Mouse (Mus musculus): ENCODE measurements at regions not wholly inside any gene's neighbourhood (a gene's known extent, or its start where the extent isn't known, plus 50 kb on each side); places are given as distances from the start of the nearest gene placed in this dataset.

DNA sequence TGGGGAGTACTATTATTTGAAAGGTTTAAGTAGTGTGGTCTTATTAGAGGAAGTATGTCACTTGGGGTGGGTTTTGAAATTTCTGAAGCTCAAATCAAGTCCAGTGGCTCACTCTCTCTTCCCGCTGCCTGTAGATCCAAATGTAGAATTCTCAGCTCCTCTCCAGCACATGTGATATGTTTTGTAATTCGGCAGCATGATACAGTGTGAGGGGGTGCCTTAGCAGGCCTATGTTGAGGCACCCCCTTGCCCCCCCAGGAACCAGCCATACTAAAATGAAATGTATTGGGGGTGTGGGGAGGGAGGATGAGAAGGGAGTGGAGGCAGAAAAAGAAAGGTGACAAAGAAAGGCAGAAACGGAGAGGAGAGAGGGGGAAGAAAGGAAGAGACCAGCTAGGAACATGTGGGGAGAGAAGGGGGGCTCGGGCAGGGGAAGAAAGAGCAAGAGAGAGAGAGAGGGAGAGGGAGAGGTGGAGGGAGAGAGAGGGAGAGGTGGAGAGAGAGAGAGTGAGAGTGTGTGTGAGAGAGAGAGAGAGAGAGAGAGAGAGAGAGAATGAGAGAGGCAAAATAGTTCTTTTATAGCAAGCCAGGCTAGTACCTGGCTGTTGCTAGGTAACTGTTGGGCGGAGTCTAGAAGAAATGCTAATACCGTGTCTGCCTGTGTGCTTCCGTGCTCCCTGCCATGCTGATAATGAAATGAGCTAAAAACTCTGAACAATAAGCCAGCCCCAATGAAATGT lies 209.4 kb upstream of the Nabp1 start:
- ATAC-seq, result no peak
- Histone ChIP-seq H3K27ac (ENCODE audit: low read depth, low read length) (no peak overlapping the region), H3K4me1 (replicated peaks; ENCODE audit: control insufficient read depth, insufficient read depth, low read length) (no peaks in the 10 kb centered on the region), H3K4me3 (ENCODE audit: low read depth, low read length) (no peak overlapping the region), H3K9me3 (ENCODE audit: control insufficient read depth) (no peaks in the 10 kb centered on the region), H3K36me3 (ENCODE audit: control insufficient read depth, insufficient read depth) (no peaks in the 10 kb centered on the region), H3K4me2 (replicated peaks; ENCODE audit: low read depth) (no peak overlapping the region), H3K9ac (ENCODE audit: low read depth, low read length) (no peak overlapping the region), H3K27me3 (replicated peaks; ENCODE audit: control insufficient read depth, insufficient read depth, low read length) (no peaks in the 10 kb centered on the region)
- WGBS, result 38% methylated on average over 7 of the region's 7 CpGs
- no peak for TF ChIP-seq CTCF (IDR thresholded peaks at IDR 0.05; ENCODE audit: low read depth)

DNA sequence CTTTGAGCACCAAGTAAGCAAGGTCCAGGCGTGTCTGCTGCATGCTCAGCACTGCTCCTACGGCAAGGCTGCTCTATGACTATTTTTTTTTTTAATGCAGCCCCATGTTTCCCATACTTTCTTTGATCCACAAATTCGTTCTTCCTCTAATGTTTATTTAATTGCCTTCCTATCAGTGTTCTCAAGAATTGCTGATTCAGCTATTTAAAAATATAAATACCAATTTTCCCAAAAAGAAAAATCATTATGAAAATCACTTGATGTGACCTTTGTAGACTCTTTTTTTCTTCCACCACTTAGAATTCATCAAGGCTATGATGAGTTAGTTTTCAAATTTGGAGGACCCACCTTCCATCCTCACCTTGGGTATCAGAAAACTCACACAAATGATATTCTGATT lies 208.5 kb upstream of the Nabp1 start:
- no peak for ATAC-seq
- Histone ChIP-seq H3K4me1 (replicated peaks; ENCODE audit: control insufficient read depth, insufficient read depth, low read length) (no peaks in the 10 kb centered on the region), H3K27me3 (replicated peaks; ENCODE audit: control insufficient read depth, insufficient read depth, low read length) (no peaks in the 10 kb centered on the region), H3K4me2 (replicated peaks; ENCODE audit: low read depth) (no peak overlapping the region), H3K4me3 (ENCODE audit: low read depth, low read length) (no peak overlapping the region), H3K9me3 (ENCODE audit: control insufficient read depth) (no peaks in the 10 kb centered on the region), H3K36me3 (ENCODE audit: control insufficient read depth, insufficient read depth) (no peaks in the 10 kb centered on the region), H3K9ac (ENCODE audit: low read depth, low read length) (no peak overlapping the region), H3K27ac (ENCODE audit: low read depth, low read length) (no peak overlapping the region)
- TF ChIP-seq CTCF (IDR thresholded peaks at IDR 0.05; ENCODE audit: low read depth), result no peak
- 80% methylated on average over 3 of the region's 3 CpGs for WGBS

DNA sequence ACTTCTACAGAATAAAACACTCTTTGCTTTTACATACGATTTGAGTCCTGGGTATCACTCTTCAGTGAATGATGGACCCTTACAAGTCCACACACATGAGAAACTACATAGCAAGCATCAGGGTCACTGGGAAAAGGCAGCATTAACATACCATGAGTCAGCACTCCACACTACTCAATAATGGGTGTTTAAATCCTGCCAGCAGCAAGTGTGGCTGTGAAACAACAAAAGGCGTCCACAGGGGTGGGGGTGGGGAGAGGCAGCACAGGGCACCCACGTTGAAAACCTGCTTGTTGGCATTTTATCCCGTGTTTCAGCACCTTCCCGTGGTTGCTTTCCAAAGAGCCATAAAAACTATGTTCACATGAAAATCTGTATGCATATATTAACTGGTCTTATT lies 204.0 kb upstream of the Nabp1 start:
- Histone ChIP-seq H3K9ac (ENCODE audit: low read depth, low read length) (no peak overlapping the region), H3K4me2 (replicated peaks; ENCODE audit: low read depth) (no peak overlapping the region), H3K4me3 (ENCODE audit: low read depth, low read length) (no peak overlapping the region), H3K27ac (ENCODE audit: low read depth, low read length) (no peak overlapping the region), H3K36me3 (ENCODE audit: control insufficient read depth, insufficient read depth) (no peaks in the 10 kb centered on the region), H3K27me3 (replicated peaks; ENCODE audit: control insufficient read depth, insufficient read depth, low read length) (no peaks in the 10 kb centered on the region), H3K4me1 (replicated peaks; ENCODE audit: control insufficient read depth, insufficient read depth, low read length) (0 out of 2 replicates have a peak, but pooled peaks cover 2% of the 10 kb centered on the region), H3K9me3 (ENCODE audit: control insufficient read depth) (no peaks in the 10 kb centered on the region)
- TF ChIP-seq CTCF (IDR thresholded peaks at IDR 0.05; ENCODE audit: low read depth), result no peak
- no peak for ATAC-seq
- WGBS, result 75% methylated on average over 5 of the region's 5 CpGs

DNA sequence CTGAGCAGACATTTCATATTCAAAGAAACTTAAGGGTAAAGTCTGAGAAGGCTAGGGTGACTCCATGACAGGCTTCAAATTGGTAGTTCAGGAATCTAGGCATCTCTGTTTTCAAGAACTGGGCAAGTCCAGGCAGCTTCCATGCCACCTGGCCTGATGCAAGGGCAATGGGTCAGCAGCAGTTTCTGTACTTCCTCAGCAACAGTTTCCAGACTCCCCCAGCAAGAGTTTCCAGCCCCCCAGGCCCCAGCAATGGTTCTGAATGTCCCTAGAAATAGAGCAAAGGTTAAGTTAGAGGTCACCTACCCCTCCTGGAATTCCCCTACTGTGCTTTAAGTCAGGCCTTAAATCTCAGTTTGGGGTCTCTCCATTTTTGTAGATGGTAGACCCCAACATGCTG lies 203.6 kb upstream of the Nabp1 start:
- no peak overlapping the region for H3K27ac ChIP-seq (ENCODE audit: low read depth, low read length)
- 0 out of 2 replicates have a peak, but pooled peaks cover 2% of the 10 kb centered on the region for H3K4me1 ChIP-seq (replicated peaks; ENCODE audit: control insufficient read depth, insufficient read depth, low read length)
- no peak overlapping the region for H3K4me3 ChIP-seq (ENCODE audit: low read depth, low read length)
- H3K4me2 ChIP-seq (replicated peaks; ENCODE audit: low read depth), result no peak overlapping the region
- no peaks in the 10 kb centered on the region for H3K27me3 ChIP-seq (replicated peaks; ENCODE audit: control insufficient read depth, insufficient read depth, low read length)
- no peaks in the 10 kb centered on the region for H3K36me3 ChIP-seq (ENCODE audit: control insufficient read depth, insufficient read depth)
- H3K9ac ChIP-seq (ENCODE audit: low read depth, low read length), result no peak overlapping the region
- no peak for ATAC-seq
- no peak for TF ChIP-seq CTCF (IDR thresholded peaks at IDR 0.05; ENCODE audit: low read depth)
- H3K9me3 ChIP-seq (ENCODE audit: control insufficient read depth), result no peaks in the 10 kb centered on the region

DNA sequence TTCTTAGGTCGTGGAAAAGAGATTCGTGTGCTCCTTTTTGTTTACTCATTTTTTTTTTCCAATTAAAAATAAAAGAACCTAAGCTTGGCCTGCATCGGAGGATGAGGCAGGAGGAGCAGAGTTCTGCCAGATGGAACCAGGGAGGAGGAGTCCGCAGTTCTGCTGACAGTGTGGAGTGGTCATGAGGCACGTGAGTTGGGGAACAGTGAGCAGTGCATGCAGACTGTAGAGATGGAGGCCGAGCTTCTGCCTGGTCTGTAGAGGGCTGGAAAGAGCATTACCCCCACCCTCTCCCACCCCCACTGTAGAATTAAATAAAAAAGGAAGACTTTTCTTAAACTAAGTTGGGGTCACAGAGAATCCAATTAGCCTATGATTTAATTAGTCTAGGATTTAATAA lies 202.5 kb upstream of the Nabp1 start:
- Histone ChIP-seq H3K9ac (ENCODE audit: low read depth, low read length) (no peak overlapping the region), H3K9me3 (ENCODE audit: control insufficient read depth) (no peaks in the 10 kb centered on the region), H3K27me3 (replicated peaks; ENCODE audit: control insufficient read depth, insufficient read depth, low read length) (no peaks in the 10 kb centered on the region), H3K4me2 (replicated peaks; ENCODE audit: low read depth) (no peak overlapping the region), H3K4me1 (replicated peaks; ENCODE audit: control insufficient read depth, insufficient read depth, low read length) (0 out of 2 replicates have a peak, but pooled peaks cover 2% of the 10 kb centered on the region), H3K27ac (ENCODE audit: low read depth, low read length) (no peak overlapping the region), H3K36me3 (ENCODE audit: control insufficient read depth, insufficient read depth) (no peaks in the 10 kb centered on the region), H3K4me3 (ENCODE audit: low read depth, low read length) (no peak overlapping the region)
- TF ChIP-seq CTCF (IDR thresholded peaks at IDR 0.05; ENCODE audit: low read depth), result no peak
- 75% methylated on average over 6 of the region's 6 CpGs for WGBS
- no peak for ATAC-seq

DNA sequence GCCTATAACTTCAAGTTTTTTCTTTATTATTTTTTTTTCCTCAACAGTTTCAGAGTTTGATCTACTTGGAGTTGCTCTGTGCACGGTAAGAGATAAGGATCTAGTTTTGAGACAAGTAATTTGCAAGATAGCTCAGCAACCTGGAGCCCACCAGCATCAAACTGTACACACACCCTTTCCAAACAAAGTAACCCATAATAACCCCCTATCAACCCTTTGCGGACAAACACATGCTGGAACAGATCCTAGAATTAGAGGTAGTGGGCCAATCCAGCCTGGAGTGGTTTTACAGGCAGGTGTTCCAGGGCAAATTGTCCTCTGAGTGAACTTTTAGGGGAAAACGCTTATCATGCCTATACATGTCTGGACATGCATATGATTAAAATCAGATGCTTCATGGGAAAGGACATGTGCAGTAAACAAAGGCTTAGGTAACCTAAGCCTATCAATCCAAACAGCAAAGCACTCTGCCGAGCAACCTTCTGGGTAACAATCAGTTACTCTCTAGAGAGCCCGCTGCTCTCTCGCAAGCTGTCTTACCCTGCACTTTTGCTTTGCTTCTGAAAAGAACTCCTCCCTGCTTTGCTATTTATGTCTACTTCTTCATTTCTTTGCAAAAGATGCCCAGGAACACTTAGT lies 200.2 kb upstream of the Nabp1 start:
- no peaks in the 10 kb centered on the region for H3K27me3 ChIP-seq (replicated peaks; ENCODE audit: control insufficient read depth, insufficient read depth, low read length)
- H3K9me3 ChIP-seq (ENCODE audit: control insufficient read depth), result no peaks in the 10 kb centered on the region
- H3K4me3 ChIP-seq (ENCODE audit: low read depth, low read length), result no peak overlapping the region
- WGBS, result 35% methylated on average over 6 of the region's 6 CpGs
- H3K27ac ChIP-seq (ENCODE audit: low read depth, low read length), result no peak overlapping the region
- no peaks in the 10 kb centered on the region for H3K36me3 ChIP-seq (ENCODE audit: control insufficient read depth, insufficient read depth)
- H3K4me1 ChIP-seq (replicated peaks; ENCODE audit: control insufficient read depth, insufficient read depth, low read length), result 0 out of 2 replicates have a peak, but pooled peaks cover 2% of the 10 kb centered on the region
- no peak for TF ChIP-seq CTCF (IDR thresholded peaks at IDR 0.05; ENCODE audit: low read depth)
- H3K4me2 ChIP-seq (replicated peaks; ENCODE audit: low read depth), result no peak overlapping the region
- no peak overlapping the region for H3K9ac ChIP-seq (ENCODE audit: low read depth, low read length)
- no peak for ATAC-seq

Data from intestine, postnatal 0 days (tissue).